Mouse (Mus musculus): ENCODE data around the gene Foxn1. TPM values are rescaled to one million over a fixed set of nuclear protein-coding genes. Genes with fewer than 3 reads are reported as not detected.

Foxn1 gene
- total RNA-seq, 2 experiments from 2014 or later, result 0.19 to 0.20 TPM

DNA sequence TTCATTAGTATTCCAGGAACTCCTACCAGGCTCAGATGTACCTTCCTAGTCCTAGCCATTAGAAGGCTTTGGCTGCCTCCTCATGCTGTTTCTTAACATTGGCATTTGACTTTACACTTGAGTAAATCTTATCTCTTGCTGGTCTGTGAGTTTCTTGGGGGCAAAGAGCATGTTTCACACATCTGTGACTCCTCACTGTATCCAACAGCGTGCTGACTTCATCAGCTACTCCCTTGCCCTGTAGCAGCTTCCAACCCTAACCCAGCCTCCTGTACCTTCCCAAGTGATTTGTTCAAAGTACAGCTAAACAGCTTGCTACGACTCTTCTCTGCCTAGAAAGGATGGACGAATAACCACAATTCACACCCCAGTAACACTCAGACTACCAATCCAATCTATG, 15.1 kb upstream of the Foxn1 start:
- no peak for DNase-seq (ENCODE audit: low spot score in 2 of 2)

GRCm38 (mm10) chr11:78400936-78401335, 14.6 kb upstream of the Foxn1 start:
- DNase-seq (ENCODE audit: low spot score in 2 of 2), result no peak

DNA sequence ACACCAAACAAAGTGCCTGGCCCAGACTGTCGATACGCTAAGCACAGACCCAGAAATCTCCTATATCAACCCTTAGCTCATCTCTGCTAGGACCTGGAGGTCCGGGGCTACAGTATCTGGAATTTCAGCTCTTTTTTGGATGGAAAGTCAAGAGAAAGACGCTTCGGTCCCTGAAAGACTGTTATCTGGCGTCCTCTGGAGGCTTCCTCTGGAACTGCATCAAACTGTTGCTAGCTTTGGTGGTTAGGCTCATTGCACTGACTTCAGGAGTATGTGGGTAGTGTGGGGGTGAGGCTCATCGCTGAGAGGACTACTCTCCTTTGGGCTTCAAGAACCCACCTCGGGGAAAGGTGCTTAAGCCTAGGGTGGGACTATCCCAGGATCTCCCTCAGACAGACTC, 13.3 kb upstream of the Foxn1 start:
- peak; percentile 72 to 77 for DNase-seq (ENCODE audit: low spot score in 2 of 2)

GRCm38 (mm10) chr11:78398212-78398611, 11.9 kb upstream of the Foxn1 start:
- no peak for DNase-seq (ENCODE audit: low spot score in 2 of 2)

GRCm38 (mm10) chr11:78397397-78397796, 11.0 kb upstream of the Foxn1 start:
- peak; percentile 66 for DNase-seq (ENCODE audit: low spot score in 2 of 2)

DNA sequence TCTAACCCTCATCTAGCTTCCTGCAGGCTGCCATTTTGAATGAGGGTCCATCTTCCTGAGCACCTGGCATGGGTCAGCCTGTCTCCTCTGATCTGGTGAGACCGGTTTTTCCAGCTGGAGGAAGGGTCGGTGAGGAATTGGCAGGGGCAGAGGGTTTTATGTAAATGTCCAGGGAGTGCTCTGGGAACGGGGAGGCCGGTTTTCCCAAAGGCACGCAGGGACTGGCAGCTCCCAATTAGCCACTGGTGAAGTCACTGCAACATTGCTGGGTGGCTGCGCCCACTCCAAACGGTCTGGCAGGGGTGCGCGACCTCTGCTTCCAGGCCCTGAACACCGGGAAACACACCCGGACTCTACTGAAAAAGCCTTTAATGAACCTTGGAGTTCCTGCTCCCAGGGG, 10.6 kb upstream of the Foxn1 start:
- no peak for DNase-seq (ENCODE audit: low spot score in 2 of 2)

- DNase-seq (ENCODE audit: low spot score in 2 of 2), result no peak
Observed at GRCm38 (mm10) chr11:78392728-78393127, 6.4 kb upstream of the Foxn1 start.

DNA sequence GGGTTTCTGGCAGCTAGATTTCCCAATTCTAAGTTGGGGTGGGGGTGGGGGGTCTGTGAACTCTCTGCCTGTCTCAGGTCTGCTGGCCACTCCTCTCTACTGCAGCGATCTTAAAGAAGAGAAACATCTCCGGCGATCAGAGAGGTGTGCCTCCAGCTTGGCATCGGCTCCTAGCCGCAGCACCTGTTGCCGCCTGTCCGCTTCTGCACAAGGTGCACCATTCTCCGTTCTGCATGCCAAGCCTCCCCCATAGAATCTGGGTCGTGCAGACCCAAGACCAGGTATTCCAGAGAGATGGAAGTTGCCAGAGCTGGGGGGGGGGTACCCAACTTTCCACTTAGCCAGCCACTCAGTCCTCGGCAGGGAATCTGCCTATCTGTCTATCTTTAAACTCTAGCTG, 582 bp downstream of the Foxn1 start:
- no peak for DNase-seq (ENCODE audit: low spot score in 2 of 2)

DNA sequence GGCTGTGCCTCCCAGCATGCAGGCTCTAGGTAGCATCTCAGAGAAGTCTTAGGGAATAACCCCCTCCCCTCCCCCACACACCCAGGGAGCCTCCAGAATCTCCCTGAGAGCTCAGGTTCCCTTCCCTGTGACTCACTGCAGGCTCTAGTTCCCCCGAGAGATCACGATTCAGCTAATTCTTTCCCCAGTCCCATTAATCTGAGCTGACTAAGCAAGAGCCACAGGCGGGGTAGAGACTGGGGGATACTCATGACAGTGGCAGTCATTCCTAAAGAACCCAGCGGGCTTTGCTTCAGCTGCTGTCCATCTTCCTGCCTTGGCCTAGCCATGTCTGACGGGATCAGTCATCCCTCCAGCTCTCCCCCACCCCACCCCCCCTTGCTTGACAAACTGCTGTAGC, 3.7 kb downstream of the Foxn1 start:
- no peak for DNase-seq (ENCODE audit: low spot score in 2 of 2)

DNA sequence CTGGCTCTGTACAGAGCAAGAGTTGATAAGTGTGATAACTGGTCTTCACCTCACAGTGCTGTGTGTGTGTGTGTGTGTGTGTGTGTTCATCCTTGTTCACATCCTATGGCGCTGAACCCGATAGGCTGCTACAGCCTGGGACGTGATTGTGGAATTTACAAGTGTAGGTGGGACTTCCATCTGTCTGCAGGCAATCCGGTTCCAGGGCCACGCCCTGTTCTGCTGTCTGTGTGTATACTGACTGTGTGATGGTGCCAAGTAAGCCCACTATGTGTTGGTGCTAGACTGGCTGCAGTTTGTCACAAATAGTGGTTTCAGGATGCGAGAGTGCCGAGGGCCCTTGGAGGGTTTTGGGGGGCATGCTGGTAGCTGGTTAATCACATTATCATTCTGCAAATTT, 4.1 kb downstream of the Foxn1 start:
- no peak for DNase-seq (ENCODE audit: low spot score in 2 of 2)

GRCm38 (mm10) chr11:78380996-78381395, 5.4 kb downstream of the Foxn1 start:
- DNase-seq (ENCODE audit: low spot score in 2 of 2), result no peak

- DNase-seq (ENCODE audit: low spot score in 2 of 2), result no peak
Observed at GRCm38 (mm10) chr11:78380351-78380750, 6.0 kb downstream of the Foxn1 start.

DNA sequence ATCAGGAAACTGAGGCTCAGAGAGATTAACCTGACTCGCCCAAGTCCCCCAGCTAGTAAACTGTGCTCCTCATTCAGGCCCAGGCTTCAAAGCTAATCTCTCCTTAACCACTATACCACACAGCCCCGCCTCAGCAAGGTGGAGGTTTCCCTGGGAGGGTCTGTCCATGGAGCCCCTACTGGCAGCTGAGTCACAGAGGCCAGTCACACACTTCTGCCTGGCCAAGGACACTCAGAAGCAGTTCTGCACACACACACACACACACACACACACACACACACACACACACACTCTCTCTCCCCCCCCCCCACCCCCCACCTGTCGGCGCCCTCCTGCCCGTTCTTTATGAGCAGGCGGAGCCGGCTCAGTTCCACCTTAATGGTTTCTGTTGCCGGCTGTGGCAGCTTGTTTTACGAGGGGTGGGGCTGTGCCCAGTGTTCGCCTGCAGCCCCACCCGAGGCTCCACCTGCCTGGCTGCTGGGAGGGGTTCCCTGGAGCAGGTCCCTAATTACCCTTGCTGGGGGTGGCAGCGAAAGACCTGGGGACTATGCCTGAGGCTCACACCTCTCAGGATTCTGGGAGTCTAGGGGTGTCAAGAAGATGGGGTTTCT, 8.7 kb downstream of the Foxn1 start:
- no peak for DNase-seq (ENCODE audit: low spot score in 2 of 2)

DNA sequence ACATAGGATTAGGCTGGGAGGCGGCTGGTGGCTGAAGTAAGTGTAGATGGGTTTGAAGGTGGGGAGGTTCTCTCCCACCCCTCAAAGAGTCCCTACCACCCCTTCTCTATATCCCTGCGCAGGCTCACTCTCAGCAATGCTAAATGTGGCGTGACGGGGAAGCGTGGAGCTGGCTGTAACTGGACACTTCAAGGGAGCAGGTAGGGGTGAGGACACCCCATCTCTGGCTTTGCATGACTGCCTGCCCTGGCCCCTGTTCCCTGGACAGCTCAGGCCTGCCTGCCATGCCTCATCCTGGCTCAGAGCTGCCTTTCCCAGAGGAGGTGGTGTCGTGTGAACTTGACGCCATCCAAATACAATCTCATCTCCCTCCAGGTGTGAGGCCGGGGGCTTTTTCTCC, 12.2 kb downstream of the Foxn1 start:
- DNase-seq (ENCODE audit: low spot score in 2 of 2), result no peak

DNA sequence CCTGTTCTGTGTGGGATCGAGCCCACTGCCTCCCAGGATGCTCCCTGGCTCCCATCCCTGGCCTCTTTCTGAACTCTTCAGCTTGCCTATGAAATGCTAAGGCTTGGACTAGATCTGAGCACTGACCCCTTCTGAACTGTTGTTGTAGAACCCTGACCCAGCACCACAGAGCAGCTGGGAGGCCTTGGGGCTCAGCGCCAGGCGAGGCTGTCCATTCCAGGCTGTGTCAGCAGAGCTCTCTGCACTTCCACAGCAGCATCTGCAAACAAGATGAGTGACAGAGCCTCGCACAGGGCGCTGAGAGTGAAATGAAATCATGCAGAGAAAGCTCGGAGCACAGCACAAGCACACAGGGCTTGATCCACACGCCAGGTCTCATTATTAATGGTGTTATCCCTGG, 13.7 kb downstream of the Foxn1 start:
- peak; percentile 55 to 70 for DNase-seq (ENCODE audit: low spot score in 2 of 2)

DNA sequence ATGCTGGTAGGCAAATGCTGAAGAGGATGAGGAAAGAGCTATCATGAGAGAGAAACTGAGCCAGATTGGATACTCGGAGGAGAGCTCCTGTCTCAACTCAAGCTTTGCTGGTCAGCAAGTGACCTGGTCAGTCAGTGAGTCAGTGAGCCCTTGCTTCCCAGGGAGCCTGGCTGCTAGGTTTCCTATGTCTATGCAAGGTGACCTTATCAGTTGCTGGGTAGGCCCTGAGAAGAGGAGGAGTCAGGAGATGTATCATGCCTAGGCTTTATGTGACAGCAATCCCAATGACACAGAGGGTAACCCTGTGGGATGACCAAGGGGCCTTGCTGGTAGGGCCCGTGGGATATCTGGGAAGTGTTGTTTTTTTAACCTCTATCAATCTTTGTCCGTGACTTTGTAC, 14.2 kb downstream of the Foxn1 start:
- no peak for DNase-seq (ENCODE audit: low spot score in 2 of 2)

GRCm38 (mm10) chr11:78371711-78372110, 14.6 kb downstream of the Foxn1 start:
- no peak for DNase-seq (ENCODE audit: low spot score in 2 of 2)

DNA sequence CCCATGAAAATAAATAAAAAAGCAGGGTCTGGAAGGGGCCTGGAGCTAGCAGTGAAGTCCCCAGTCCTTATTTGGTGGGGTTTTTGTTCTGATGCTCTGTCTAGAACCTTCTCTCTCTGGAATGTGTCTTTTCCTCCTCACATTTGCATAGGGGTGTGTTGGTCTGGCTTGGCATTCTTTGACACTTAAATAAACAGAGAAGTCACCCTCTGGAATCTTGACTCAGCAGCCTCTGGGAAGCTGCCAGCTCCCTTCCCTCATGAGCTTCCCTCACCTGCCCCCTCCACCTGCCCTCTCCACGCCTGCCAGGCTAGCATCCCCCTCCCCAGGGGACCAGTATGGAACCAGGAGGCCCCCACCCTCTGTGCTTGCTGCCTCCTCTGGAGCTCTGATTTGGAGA, 16.0 kb downstream of the Foxn1 start:
- no peak for DNase-seq (ENCODE audit: low spot score in 2 of 2)

GRCm38 (mm10) chr11:78367456-78368225, 18.7 kb downstream of the Foxn1 start:
- DNase-seq (ENCODE audit: low spot score in 2 of 2), result no peak

DNA sequence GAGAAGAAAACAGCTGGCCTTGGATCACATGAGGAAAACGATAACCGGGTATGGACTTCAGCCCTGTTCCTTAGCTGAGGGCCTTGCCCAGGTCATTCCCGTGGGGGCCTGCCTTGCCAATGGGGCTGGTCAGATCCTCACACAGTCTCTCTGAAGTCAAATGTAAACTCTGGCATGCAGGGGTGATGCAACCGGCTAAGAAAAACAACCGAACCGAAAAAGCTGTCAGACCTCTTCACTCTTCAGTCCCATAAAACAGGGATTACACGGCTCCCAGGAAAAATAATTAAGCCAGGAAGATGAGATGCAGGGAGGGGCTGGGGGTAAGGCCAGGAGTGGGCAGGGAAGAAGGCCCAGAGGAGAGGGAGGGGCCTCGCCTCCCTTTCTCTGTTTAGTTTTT, 22.3 kb downstream of the Foxn1 start:
- no peak for DNase-seq (ENCODE audit: low spot score in 2 of 2)

GRCm38 (mm10) chr11:78363309-78364007, 22.9 kb downstream of the Foxn1 start:
- DNase-seq (ENCODE audit: low spot score in 2 of 2), result no peak

DNA sequence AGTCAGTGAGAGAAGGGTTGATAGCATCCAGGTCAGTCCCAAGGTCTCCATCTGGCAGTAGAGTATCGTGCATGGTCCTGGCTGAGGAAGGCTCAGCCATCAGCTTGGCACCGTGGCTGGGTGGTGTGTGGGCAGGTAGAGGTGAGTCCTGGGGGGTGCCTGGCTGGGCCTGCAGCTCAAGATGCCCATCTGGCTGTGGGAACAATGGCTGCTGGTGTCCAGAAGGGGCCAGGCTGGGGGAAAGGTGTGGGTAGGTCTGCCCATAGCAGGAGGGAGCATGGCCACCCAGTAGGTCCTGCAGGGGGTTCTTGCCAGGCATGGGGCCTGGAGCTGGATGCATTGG, 25.6 kb downstream of the Foxn1 start:
- no peak for DNase-seq (ENCODE audit: low spot score in 2 of 2)
